Mouse (Mus musculus) MEL (cell line): Measurements from ENCODE around the gene Slc25a48. TPM values are rescaled to one million over a fixed set of nuclear protein-coding genes. Genes with fewer than 3 reads are reported as not detected.

ENCODE experiments used
- DNase-seq: peaks from one replicate; pipeline ENCODE4 v3.0.0; 2011; ENCODE audit warnings: low read depth, low spot score
- H3K27ac ChIP-seq: 2 replicates; pipeline ENCODE4 v1.5.1; 2012; ENCODE audit warnings: low read depth, mild to moderate bottlenecking, control low read depth, low read length, moderate library complexity; ENCODE audit not compliant: control insufficient read depth
- H3K27me3 ChIP-seq, 2 experiments: fragments of 150-350 bp in 1 of 2; sonication (generic) in 1 of 2; 2 replicates each; pipeline ENCODE4 v1.6.1; 2012; ENCODE audit warnings: low read length in 2 of 2, mild to moderate bottlenecking in 2 of 2, improper control_type of control experiment in 1 of 2, moderate library complexity in 1 of 2; ENCODE audit not compliant: insufficient read depth in 2 of 2, control insufficient read depth in 1 of 2
- H3K36me3 ChIP-seq, 2 experiments: 2 replicates each; pipeline ENCODE4 v1.6.1; 2012 to 2014; ENCODE audit warnings: low read length in 2 of 2, improper control_type of control experiment in 1 of 2, inconsistent platforms in 1 of 2, mild to moderate bottlenecking in 1 of 2; ENCODE audit not compliant: insufficient read depth in 2 of 2, control insufficient read depth in 1 of 2
- H3K4me1 ChIP-seq, 2 experiments: fragments of 150-350 bp in 1 of 2; sonication (generic) in 1 of 2; 2 replicates each; pipeline ENCODE4 v1.6.1; 2012; ENCODE audit warnings: low read length in 2 of 2, improper control_type of control experiment in 1 of 2, mild to moderate bottlenecking in 1 of 2; ENCODE audit not compliant: insufficient read depth in 2 of 2, control insufficient read depth in 1 of 2
- H3K4me3 ChIP-seq, 2 experiments: fragments of 150-350 bp in 1 of 2; sonication (generic) in 1 of 2; 2 replicates each; pipeline ENCODE4 v1.5.1; 2012; ENCODE audit warnings: low read depth in 2 of 2, low read length in 2 of 2, mild to moderate bottlenecking in 2 of 2, moderate library complexity in 2 of 2, control low read depth in 1 of 2, improper control_type of control experiment in 1 of 2; ENCODE audit not compliant: control insufficient read depth in 1 of 2, insufficient read depth in 1 of 2
- H3K79me2 ChIP-seq: 2 replicates; pipeline ENCODE4 v1.6.1; 2012; ENCODE audit warnings: mild to moderate bottlenecking, low read length, moderate library complexity; ENCODE audit not compliant: control insufficient read depth, poor library complexity, insufficient read depth
- H3K9ac ChIP-seq: 2 replicates; pipeline ENCODE4 v1.6.1; 2012; ENCODE audit warnings: low read depth, mild to moderate bottlenecking, control low read depth, low read length, moderate library complexity; ENCODE audit not compliant: control insufficient read depth, poor library complexity, severe bottlenecking
- H3K9me3 ChIP-seq: fragments of 150-350 bp; sonication (generic); replicated peaks from 2 replicates; pipeline ENCODE4 v1.6.1; 2012; ENCODE audit warnings: mild to moderate bottlenecking, low read length, improper control_type of control experiment, moderate library complexity; ENCODE audit not compliant: insufficient read depth
- CHD1 ChIP-seq: IDR thresholded peaks from 2 replicates; pipeline ENCODE4 v1.6.1; 2012; ENCODE audit warnings: low read depth, mild to moderate bottlenecking, inconsistent platforms, low read length, improper control_type of control experiment
- CTCF ChIP-seq, 3 experiments: IDR thresholded peaks in 2 of 3; conservative IDR thresholded peaks in 1 of 3; 2 replicates each; pipeline ENCODE4 v1.5.1; 2011 to 2012; ENCODE audit warnings: low read length in 3 of 3, low read depth in 2 of 3, mild to moderate bottlenecking in 2 of 3, improper control_type of control experiment in 1 of 3, inconsistent platforms in 1 of 3, mixed read lengths in 1 of 3, moderate library complexity in 1 of 3; ENCODE audit not compliant: control insufficient read depth in 1 of 3, insufficient read depth in 1 of 3, poor library complexity in 1 of 3, severe bottlenecking in 1 of 3
- E2F4 ChIP-seq: IDR thresholded peaks from 2 replicates; pipeline ENCODE4 v1.6.1; 2011; ENCODE audit warnings: low read depth, low read length, improper control_type of control experiment, borderline replicate concordance
- EP300 ChIP-seq, 2 experiments: IDR thresholded peaks; 2 replicates each; pipeline ENCODE4 v1.6.1; 2011; ENCODE audit warnings: improper control_type of control experiment in 2 of 2, low read length in 2 of 2, low read depth in 1 of 2, mild to moderate bottlenecking in 1 of 2
- GABPA ChIP-seq: IDR thresholded peaks from 2 replicates; pipeline ENCODE4 v1.6.1; 2012; ENCODE audit warnings: low read depth, mild to moderate bottlenecking, inconsistent platforms, low read length, improper control_type of control experiment, moderate library complexity
- GATA1 ChIP-seq: IDR thresholded peaks from 2 replicates; pipeline ENCODE4 v1.6.1; 2011; ENCODE audit warnings: low read depth, low read length, improper control_type of control experiment
- MAFK ChIP-seq: IDR thresholded peaks from 2 replicates; pipeline ENCODE4 v1.6.1; 2011; ENCODE audit warnings: low read depth, mild to moderate bottlenecking, low read length, improper control_type of control experiment, borderline replicate concordance
- MEF2A ChIP-seq: IDR thresholded peaks from 2 replicates; pipeline ENCODE4 v1.6.1; 2014; ENCODE audit warnings: low read depth, mild to moderate bottlenecking, inconsistent platforms, low read length, improper control_type of control experiment; ENCODE audit not compliant: poor library complexity, insufficient replicate concordance, severe bottlenecking; ENCODE audit errors: extremely low read depth
- NELFE ChIP-seq: IDR thresholded peaks from 2 replicates; pipeline ENCODE4 v1.6.1; 2011; ENCODE audit warnings: low read depth, low read length, improper control_type of control experiment
- NRF1 ChIP-seq: IDR thresholded peaks from 2 replicates; pipeline ENCODE4 v1.6.1; 2014; ENCODE audit warnings: low read depth, mild to moderate bottlenecking, inconsistent platforms, low read length, improper control_type of control experiment, moderate library complexity; ENCODE audit not compliant: poor library complexity, insufficient read depth, severe bottlenecking
- POLR2AphosphoS5 ChIP-seq: IDR thresholded peaks from 2 replicates; pipeline ENCODE4 v1.6.1; 2012; ENCODE audit warnings: low read depth, borderline replicate concordance, mild to moderate bottlenecking, inconsistent platforms, low read length, moderate library complexity, mixed read lengths
- RAD21 ChIP-seq: IDR thresholded peaks from 2 replicates; pipeline ENCODE4 v1.6.1; 2011; ENCODE audit warnings: mild to moderate bottlenecking, low read depth, low read length, improper control_type of control experiment
- TBP ChIP-seq: IDR thresholded peaks from 2 replicates; pipeline ENCODE4 v1.8.0; 2011; ENCODE audit warnings: low read depth, low read length, improper control_type of control experiment
- TCF12 ChIP-seq: IDR thresholded peaks from 2 replicates; pipeline ENCODE4 v1.6.1; 2014; ENCODE audit warnings: low read depth, mild to moderate bottlenecking, inconsistent platforms, low read length, improper control_type of control experiment, moderate library complexity
- USF1 ChIP-seq: IDR thresholded peaks from 2 replicates; pipeline ENCODE4 v1.6.1; 2014; ENCODE audit warnings: low read depth, mild to moderate bottlenecking, inconsistent platforms, low read length, improper control_type of control experiment, moderate library complexity
- USF2 ChIP-seq, 2 experiments: IDR thresholded peaks; 2 replicates each; pipeline ENCODE4 v1.6.1; 2011 to 2012; ENCODE audit warnings: improper control_type of control experiment in 2 of 2, low read length in 2 of 2, borderline replicate concordance in 1 of 2, inconsistent platforms in 1 of 2, low read depth in 1 of 2, mild to moderate bottlenecking in 1 of 2; ENCODE audit not compliant: insufficient read depth in 1 of 2
- ZMIZ1 ChIP-seq: IDR thresholded peaks from 2 replicates; pipeline ENCODE4 v1.6.1; 2012; ENCODE audit warnings: low read depth, mild to moderate bottlenecking, inconsistent platforms, low read length, improper control_type of control experiment, moderate library complexity
- ZNF384 ChIP-seq: IDR thresholded peaks from 2 replicates; pipeline ENCODE4 v1.6.1; 2012; ENCODE audit warnings: low read depth, mild to moderate bottlenecking, inconsistent platforms, low read length, improper control_type of control experiment
- polyA plus RNA-seq, 2 experiments: library from polyadenylated mRNA; stranded (reverse) in 1 of 2; unstranded in 1 of 2; fragments of >175 nt in 1 of 2; fragments of >200 nt in 1 of 2; gene quantifications; 2 replicates each; pipeline versions ENCODE4 v1.2.1 to v1.2.4; 2012; ENCODE audit warnings: low replicate concordance in 2 of 2, low read depth in 1 of 2; ENCODE audit not compliant: insufficient read length in 2 of 2, insufficient read depth in 1 of 2, missing spikeins in 1 of 2
- total RNA-seq: library from RNA; depleted of rRNA; stranded (reverse); fragments of 300-350 nt; gene quantifications from 2 replicates; pipeline ENCODE4 v1.2.3, GENCODE M21; 2012

The Slc25a48 gene
- total and polyA plus RNA-seq, 3 experiments = not detected

- no peaks in the 10 kb centered on the region for H3K4me1 ChIP-seq
- H3K9ac ChIP-seq = no peak overlapping the region
- TF ChIP-seq EP300 (IDR thresholded peaks at IDR 0.05; ENCODE audit: low read depth in 1 of 2, low read length in 2 of 2) (no peak), TBP (no peak), MEF2A (no peak), GABPA (no peak), USF1 (no peak), E2F4 (no peak), USF2 (IDR thresholded peaks at IDR 0.05; ENCODE audit: borderline replicate concordance in 1 of 2, insufficient read depth in 1 of 2, low read depth in 1 of 2, low read length in 2 of 2) (no peak), NELFE (no peak), TCF12 (no peak), CTCF (IDR thresholded peaks at IDR 0.05 in 2 of 3, conservative IDR thresholded peaks at IDR 0.05 in 1 of 3; ENCODE audit: control insufficient read depth in 1 of 3, insufficient read depth in 1 of 3, low read depth in 2 of 3, low read length in 3 of 3, poor library complexity in 1 of 3, severe bottlenecking in 1 of 3) (no peak), CHD1 (no peak), POLR2AphosphoS5 (no peak)
- no peak for DNase-seq
- H3K79me2 ChIP-seq = no peaks in the 10 kb centered on the region
- no peak overlapping the region for H3K4me3 ChIP-seq
- no peak overlapping the region for H3K27ac ChIP-seq
- H3K9me3 ChIP-seq = no peaks in the 10 kb centered on the region
- no peaks in the 10 kb centered on the region for H3K36me3 ChIP-seq
- no peaks in the 10 kb centered on the region for H3K27me3 ChIP-seq
Observed at GRCm38 (mm10) chr13:56509796-56510195, 71.6 kb downstream of the Slc25a48 start.

- Histone ChIP-seq H3K27me3 (no peaks in the 10 kb centered on the region), H3K9me3 (no peaks in the 10 kb centered on the region), H3K9ac (no peak overlapping the region), H3K79me2 (no peaks in the 10 kb centered on the region), H3K4me1 (no peaks in the 10 kb centered on the region), H3K27ac (no peak overlapping the region), H3K36me3 (no peaks in the 10 kb centered on the region), H3K4me3 (no peak overlapping the region)
- DNase-seq = no peak
- no peak for TF ChIP-seq RAD21
- TF ChIP-seq ZMIZ1 = no peak
- TF ChIP-seq ZNF384 = no peak
- no peak for TF ChIP-seq GATA1
- TF ChIP-seq MAFK = no peak
- no peak for TF ChIP-seq NRF1
- TF ChIP-seq POLR2AphosphoS5 = no peak
- no peak for TF ChIP-seq TCF12
- no peak for TF ChIP-seq USF1
Observed at GRCm38 (mm10) chr13:56513595-56513994, 75.4 kb downstream of the Slc25a48 start.
